Mouse (Mus musculus): ENCODE results near the gene Gm4969.
"Not testable (repeated sequence)": the region's sequence is repeated elsewhere in the genome, so short reads cannot be mapped to it uniquely, and the experiment has no call there.

- not testable (repeated sequence) for TF ChIP-seq CTCF (IDR thresholded peaks at IDR 0.05; ENCODE audit: control insufficient read depth, insufficient read depth, insufficient replicate concordance, low read depth, low read length); POLR2A (IDR thresholded peaks at IDR 0.05; ENCODE audit: control insufficient read depth, low read depth, low read length)
Observed at GRCm38 (mm10) chr7:19151121-19151520, 33.0 kb upstream of the Gm4969 start.
